Mouse (Mus musculus): ENCODE data around the gene Usp30. TPM values are rescaled to one million over a fixed set of nuclear protein-coding genes. Genes with fewer than 3 reads are reported as not detected.
A peak's percentile ranks its signal among the peaks of the same experiment; 100 is the strongest.

Usp30 gene
- total RNA-seq (2021) = 10 to 100 TPM; 31.3 to 34.7 TPM
- long read RNA-seq, experiment 1, full-length matches to known transcripts = 16 of 37 reads
- long read RNA-seq, experiment 1, partial matches to known transcripts = 3 of 37 reads
- long read RNA-seq, experiment 1, other reads (novel, unspliced or antisense) = 18 of 37 reads
- long read RNA-seq, experiment 2, full-length matches to known transcripts = 18 of 25 reads
- long read RNA-seq, experiment 2, partial matches to known transcripts = 0 of 25 reads
- long read RNA-seq, experiment 2, other reads (novel, unspliced or antisense) = 7 of 25 reads

GRCm38 (mm10) chr5:114065161-114065560 lies at the start of gene Usp30:
TSS of gene Usp30 (plus strand) at chr5:114065461.
- DNase-seq (ENCODE audit: low spot score in 2 of 2) = no peak

GRCm38 (mm10) chr5:114024390-114024789 lies 40.9 kb upstream of the Usp30 start:
- no peak for DNase-seq (ENCODE audit: low spot score in 2 of 2)

GRCm38 (mm10) chr5:114024885-114025284 lies 40.4 kb upstream of the Usp30 start:
- DNase-seq (ENCODE audit: low spot score in 2 of 2) = no peak

GRCm38 (mm10) chr5:114027217-114027944 lies 37.9 kb upstream of the Usp30 start:
- DNase-seq (ENCODE audit: low spot score in 2 of 2) = no peak

- DNase-seq (ENCODE audit: low spot score in 2 of 2) = no peak
Observed at GRCm38 (mm10) chr5:114028111-114028510, 37.1 kb upstream of the Usp30 start.

GRCm38 (mm10) chr5:114030652-114031051 lies 34.6 kb upstream of the Usp30 start:
- DNase-seq (ENCODE audit: low spot score in 2 of 2) = no peak

GRCm38 (mm10) chr5:114032161-114032763 lies 33.0 kb upstream of the Usp30 start:
- DNase-seq (ENCODE audit: low spot score in 2 of 2) = no peak

GRCm38 (mm10) chr5:114034393-114034792 lies 30.9 kb upstream of the Usp30 start:
- DNase-seq (ENCODE audit: low spot score in 2 of 2) = no peak

GRCm38 (mm10) chr5:114035111-114035510 lies 30.1 kb upstream of the Usp30 start:
- no peak for DNase-seq (ENCODE audit: low spot score in 2 of 2)

GRCm38 (mm10) chr5:114040508-114040907 lies 24.8 kb upstream of the Usp30 start:
- DNase-seq (ENCODE audit: low spot score in 2 of 2) = no peak

- DNase-seq (ENCODE audit: low spot score in 2 of 2) = no peak
Observed at GRCm38 (mm10) chr5:114040911-114041310, 24.4 kb upstream of the Usp30 start.

- DNase-seq (ENCODE audit: low spot score in 2 of 2) = no peak
Observed at GRCm38 (mm10) chr5:114041327-114041930, 23.8 kb upstream of the Usp30 start.

GRCm38 (mm10) chr5:114043800-114044199 lies 21.5 kb upstream of the Usp30 start:
- DNase-seq (ENCODE audit: low spot score in 2 of 2) = no peak

- no peak for DNase-seq (ENCODE audit: low spot score in 2 of 2)
Observed at GRCm38 (mm10) chr5:114045134-114045533, 20.1 kb upstream of the Usp30 start.

- DNase-seq (ENCODE audit: low spot score in 2 of 2) = no peak
Observed at GRCm38 (mm10) chr5:114046151-114046550, 19.1 kb upstream of the Usp30 start.

- no peak for DNase-seq (ENCODE audit: low spot score in 2 of 2)
Observed at GRCm38 (mm10) chr5:114046604-114047003, 18.7 kb upstream of the Usp30 start.

GRCm38 (mm10) chr5:114047182-114047581 lies 18.1 kb upstream of the Usp30 start:
- DNase-seq (ENCODE audit: low spot score in 2 of 2) = no peak

- no peak for DNase-seq (ENCODE audit: low spot score in 2 of 2)
Observed at GRCm38 (mm10) chr5:114048731-114049308, 16.4 kb upstream of the Usp30 start.

GRCm38 (mm10) chr5:114052246-114052761 lies 13.0 kb upstream of the Usp30 start:
- peak in 1 of 2 experiments; percentile 24 for DNase-seq (ENCODE audit: low spot score in 2 of 2)

- no peak for DNase-seq (ENCODE audit: low spot score in 2 of 2)
Observed at GRCm38 (mm10) chr5:114057129-114057731, 8.0 kb upstream of the Usp30 start.

- DNase-seq (ENCODE audit: low spot score in 2 of 2) = no peak
Observed at GRCm38 (mm10) chr5:114061675-114062074, 3.6 kb upstream of the Usp30 start.

All from layer of hippocampus, postnatal 14 days (tissue).